Mouse (Mus musculus): ENCODE results near the gene Gm28308.

The Gm28308 gene

GRCm38 (mm10) chr6:52180726-52181125 lies 32.4 kb downstream of the Gm28308 start:
- DNase-seq = no peak

GRCm38 (mm10) chr6:52180213-52180710 lies 32.9 kb downstream of the Gm28308 start:
- DNase-seq = no peak

- DNase-seq = no peak
These were observed 33.4 kb downstream of the Gm28308 start for GRCm38 (mm10) chr6:52179690-52180089.

- no peak for DNase-seq
These were observed 34.0 kb downstream of the Gm28308 start for GRCm38 (mm10) chr6:52178918-52179665.

- DNase-seq = no peak
These were observed 35.3 kb downstream of the Gm28308 start for GRCm38 (mm10) chr6:52177806-52178205.

GRCm38 (mm10) chr6:52177061-52177735 lies 35.9 kb downstream of the Gm28308 start, which contains the start of gene 5730596B20Rik:
Gene 5730596B20Rik (plus strand): TSS chr6:52177498.
- DNase-seq = no peak

GRCm38 (mm10) chr6:52176391-52176790 lies 36.7 kb downstream of the Gm28308 start:
- DNase-seq = no peak

GRCm38 (mm10) chr6:52175864-52176263 lies 37.3 kb downstream of the Gm28308 start:
- no peak for DNase-seq

- no peak for DNase-seq
These were observed 38.0 kb downstream of the Gm28308 start for GRCm38 (mm10) chr6:52174968-52175751.

GRCm38 (mm10) chr6:52173648-52174047 lies 39.5 kb downstream of the Gm28308 start:
- no peak for DNase-seq

GRCm38 (mm10) chr6:52172501-52172900 lies 40.6 kb downstream of the Gm28308 start:
- peak; percentile 60 for DNase-seq

GRCm38 (mm10) chr6:52171938-52172337 lies 41.2 kb downstream of the Gm28308 start:
- DNase-seq = no peak

GRCm38 (mm10) chr6:52171331-52171730 lies 41.8 kb downstream of the Gm28308 start:
- DNase-seq = no peak

- DNase-seq = no peak
These were observed 42.3 kb downstream of the Gm28308 start for GRCm38 (mm10) chr6:52170898-52171223.

GRCm38 (mm10) chr6:52170166-52170897 lies 42.8 kb downstream of the Gm28308 start:
- no peak for DNase-seq

- DNase-seq = no peak
These were observed 43.5 kb downstream of the Gm28308 start for GRCm38 (mm10) chr6:52169499-52170165.

GRCm38 (mm10) chr6:52168191-52169055 lies 44.7 kb downstream of the Gm28308 start:
- DNase-seq = no peak

- DNase-seq = no peak
These were observed 45.4 kb downstream of the Gm28308 start for GRCm38 (mm10) chr6:52167736-52168161.

GRCm38 (mm10) chr6:52167176-52167575 lies 46.0 kb downstream of the Gm28308 start:
- no peak for DNase-seq

- no peak for DNase-seq
These were observed 46.6 kb downstream of the Gm28308 start for GRCm38 (mm10) chr6:52166431-52167077.

Measured in thymus, postnatal 4 days (tissue).